Mouse (Mus musculus) forebrain, embryonic 16.5 days (tissue): ENCODE results near the gene Arhgap20. TPM values are rescaled to one million over a fixed set of nuclear protein-coding genes. Genes with fewer than 3 reads are reported as not detected.

Experiments used
- ATAC-seq: fragments of 200-750 bp; cut with Nextera tagmentation; 2 replicates; pipeline ENCODE4 v1.8.0; 2017; ENCODE audit warnings: mild to moderate bottlenecking, moderate library complexity
- H3K27ac ChIP-seq: fragments of 300-500 bp; sonication (generic); 2 replicates; pipeline ENCODE4 v1.5.1; 2014; ENCODE audit warnings: low read length, control low read depth
- H3K27me3 ChIP-seq: fragments of 300-500 bp; sonication (generic); replicated peaks from 2 replicates; pipeline ENCODE4 v1.6.1; 2014; ENCODE audit warnings: low read length; ENCODE audit not compliant: control insufficient read depth, insufficient read depth
- H3K36me3 ChIP-seq: fragments of 300-500 bp; sonication (generic); 2 replicates; pipeline ENCODE4 v1.6.1; 2014; ENCODE audit not compliant: control insufficient read depth, insufficient read depth
- H3K4me1 ChIP-seq: fragments of 300-500 bp; sonication (generic); replicated peaks from 2 replicates; pipeline ENCODE4 v1.6.1; 2014; ENCODE audit warnings: low read length; ENCODE audit not compliant: control insufficient read depth, insufficient read depth
- H3K4me2 ChIP-seq: fragments of 300-500 bp; sonication (generic); 2 replicates; pipeline ENCODE4 v1.6.1; 2014; ENCODE audit warnings: mild to moderate bottlenecking, low read length, control low read depth
- H3K4me3 ChIP-seq: fragments of 300-500 bp; sonication (generic); replicated peaks from 2 replicates; pipeline ENCODE4 v1.5.1; 2014; ENCODE audit warnings: mild to moderate bottlenecking, low read length, control low read depth
- H3K9ac ChIP-seq: fragments of 300-500 bp; sonication (generic); replicated peaks from 2 replicates; pipeline ENCODE4 v1.6.1; 2014; ENCODE audit warnings: low read depth, low read length, control low read depth
- H3K9me3 ChIP-seq: fragments of 300-500 bp; sonication (generic); 2 replicates; pipeline ENCODE4 v1.6.1; 2016; ENCODE audit warnings: low read length; ENCODE audit not compliant: control insufficient read depth
- WGBS: fragments of 180-500 bp; shearing (Covaris S2); extraction: QIAGEN DNeasy Blood & Tissue Kit; methylation state at CpG from one replicate; pipeline ENCODE4 v1.1.7; 2014; 5-methylcytosine and 5-hydroxymethylcytosine counted together
- polyA plus RNA-seq: library from polyadenylated mRNA; unstranded; fragments of >200 nt; fragmentation: Nextera tagmentation; extraction: Ambion mirVana; gene quantifications from 2 replicates; pipeline ENCODE4 v1.2.1, GENCODE M21; 2015

The Arhgap20 gene
- polyA plus RNA-seq, 1 experiment from 2014 or later, result 18.2 TPM

GRCm38 (mm10) chr9:51837716-51838115 lies 72.6 kb downstream of the Arhgap20 start:
- Histone ChIP-seq H3K9ac (no peak overlapping the region), H3K4me1 (no peaks in the 10 kb centered on the region), H3K36me3 (no peaks in the 10 kb centered on the region; the same call in 1 of the 2 replicates), H3K27ac (no peak overlapping the region), H3K9me3 (no peaks in the 10 kb centered on the region), H3K4me3 (no peak overlapping the region), H3K4me2 (no peak overlapping the region), H3K27me3 (no peaks in the 10 kb centered on the region)
- 58% methylated on average over 7 of the region's 7 CpGs for WGBS
- no peak for ATAC-seq

- H3K9ac ChIP-seq, result no peak overlapping the region
- H3K27me3 ChIP-seq, result no peaks in the 10 kb centered on the region
- 23% methylated on average over 4 of the region's 4 CpGs for WGBS
- H3K9me3 ChIP-seq, result no peaks in the 10 kb centered on the region
- no peak overlapping the region for H3K4me3 ChIP-seq
- no peaks in the 10 kb centered on the region; the same call in 1 of the 2 replicates for H3K36me3 ChIP-seq
- no peak overlapping the region for H3K27ac ChIP-seq
- ATAC-seq, result no peak
- H3K4me1 ChIP-seq, result 0 out of 2 replicates have a peak, but pooled peaks cover 3% of the 10 kb centered on the region
- H3K4me2 ChIP-seq, result no peak overlapping the region
Observed at GRCm38 (mm10) chr9:51843216-51843615, 78.1 kb downstream of the Arhgap20 start.

- Histone ChIP-seq H3K36me3 (0 out of 2 replicates have a peak, but pooled peaks cover 6% of the 10 kb centered on the region), H3K9ac (no peak overlapping the region)
- 93% methylated on average over 10 of the region's 10 CpGs for WGBS
Observed at GRCm38 (mm10) chr9:51845796-51846195, 80.7 kb downstream of the Arhgap20 start.

GRCm38 (mm10) chr9:51853772-51854171 lies 88.6 kb downstream of the Arhgap20 start:
- H3K9me3 ChIP-seq, result no peaks in the 10 kb centered on the region
- H3K36me3 ChIP-seq, result peaks cover 6% of the 10 kb centered on the region; the same call in 1 of the 2 replicates
- ATAC-seq, result no peak
- WGBS, result 89% methylated on average over 5 of the region's 5 CpGs
- no peak overlapping the region for H3K4me3 ChIP-seq
- H3K4me2 ChIP-seq, result no peak overlapping the region
- H3K27me3 ChIP-seq, result no peaks in the 10 kb centered on the region
- no peak overlapping the region for H3K27ac ChIP-seq
- H3K4me1 ChIP-seq, result no peaks in the 10 kb centered on the region
- no peak overlapping the region for H3K9ac ChIP-seq

More at GRCm38 (mm10) chr9:51845796-51846195, 80.7 kb downstream of the Arhgap20 start:
- H3K4me3 ChIP-seq, result no peak overlapping the region
- no peak overlapping the region for H3K27ac ChIP-seq
- no peaks in the 10 kb centered on the region for H3K9me3 ChIP-seq
- no peak for ATAC-seq
- no peaks in the 10 kb centered on the region for H3K27me3 ChIP-seq
- 0 out of 2 replicates have a peak, but pooled peaks cover 3% of the 10 kb centered on the region for H3K4me1 ChIP-seq
- no peak overlapping the region for H3K4me2 ChIP-seq

GRCm38 (mm10) chr9:51864273-51864672 lies 99.1 kb downstream of the Arhgap20 start:
- no peak overlapping the region for H3K4me3 ChIP-seq
- no peak overlapping the region for H3K9ac ChIP-seq
- H3K27ac ChIP-seq, result no peak overlapping the region
- H3K9me3 ChIP-seq, result no peaks in the 10 kb centered on the region
- H3K4me2 ChIP-seq, result no peak overlapping the region
- no peak for ATAC-seq
- no peaks in the 10 kb centered on the region for H3K27me3 ChIP-seq
- 87% methylated on average over 3 of the region's 3 CpGs for WGBS
- H3K36me3 ChIP-seq, result no peaks in the 10 kb centered on the region
- H3K4me1 ChIP-seq, result no peaks in the 10 kb centered on the region

- Histone ChIP-seq H3K36me3 (no peaks in the 10 kb centered on the region), H3K9ac (no peak overlapping the region), H3K27ac (no peak overlapping the region), H3K4me1 (no peaks in the 10 kb centered on the region), H3K27me3 (no peaks in the 10 kb centered on the region), H3K4me2 (no peak overlapping the region), H3K9me3 (no peaks in the 10 kb centered on the region), H3K4me3 (no peak overlapping the region)
- WGBS, result 50% methylated on average over 4 of the region's 4 CpGs
- ATAC-seq, result no peak
Observed at GRCm38 (mm10) chr9:51866634-51867033, 101.5 kb downstream of the Arhgap20 start.

- WGBS, result 89% methylated on average over 4 of the region's 4 CpGs
- no peak overlapping the region for H3K27ac ChIP-seq
- no peak for ATAC-seq
Observed at GRCm38 (mm10) chr9:51869056-51869455, 103.9 kb downstream of the Arhgap20 start.

GRCm38 (mm10) chr9:51874348-51874747 lies 109.2 kb downstream of the Arhgap20 start:
- H3K4me3 ChIP-seq, result no peak overlapping the region
- H3K4me1 ChIP-seq, result no peaks in the 10 kb centered on the region
- H3K36me3 ChIP-seq, result no peaks in the 10 kb centered on the region
- WGBS, result 81% methylated on average over 4 of the region's 4 CpGs
- H3K9me3 ChIP-seq, result no peaks in the 10 kb centered on the region
- H3K27me3 ChIP-seq, result no peaks in the 10 kb centered on the region
- no peak overlapping the region for H3K27ac ChIP-seq
- H3K4me2 ChIP-seq, result no peak overlapping the region
- H3K9ac ChIP-seq, result no peak overlapping the region
- ATAC-seq, result no peak

More at GRCm38 (mm10) chr9:51869056-51869455, 103.9 kb downstream of the Arhgap20 start:
- no peak overlapping the region for H3K4me2 ChIP-seq
- H3K9ac ChIP-seq, result no peak overlapping the region
- H3K9me3 ChIP-seq, result no peaks in the 10 kb centered on the region
- H3K36me3 ChIP-seq, result no peaks in the 10 kb centered on the region
- H3K27me3 ChIP-seq, result no peaks in the 10 kb centered on the region
- H3K4me3 ChIP-seq, result no peak overlapping the region
- no peaks in the 10 kb centered on the region for H3K4me1 ChIP-seq

- Histone ChIP-seq H3K4me2 (no peak overlapping the region), H3K36me3 (no peaks in the 10 kb centered on the region), H3K27me3 (no peaks in the 10 kb centered on the region), H3K27ac (no peak overlapping the region), H3K9me3 (no peaks in the 10 kb centered on the region), H3K9ac (no peak overlapping the region), H3K4me3 (no peak overlapping the region), H3K4me1 (no peaks in the 10 kb centered on the region)
- ATAC-seq, result no peak
- WGBS, result 93% methylated on average over 20 of the region's 20 CpGs
Observed at GRCm38 (mm10) chr9:51875531-51875930, 110.4 kb downstream of the Arhgap20 start.

- no peak for ATAC-seq
- no peaks in the 10 kb centered on the region for H3K27me3 ChIP-seq
- H3K9me3 ChIP-seq, result no peaks in the 10 kb centered on the region
- no peak overlapping the region for H3K9ac ChIP-seq
- no peak overlapping the region for H3K4me2 ChIP-seq
- H3K4me3 ChIP-seq, result no peak overlapping the region
- 57% methylated on average over 4 of the region's 4 CpGs for WGBS
- no peak overlapping the region for H3K27ac ChIP-seq
- no peaks in the 10 kb centered on the region for H3K36me3 ChIP-seq
- no peaks in the 10 kb centered on the region for H3K4me1 ChIP-seq
Observed at GRCm38 (mm10) chr9:51881386-51881785, 116.2 kb downstream of the Arhgap20 start.
